Mouse (Mus musculus): ENCODE results near the gene C1ql2. TPM values are rescaled to one million over a fixed set of nuclear protein-coding genes. Genes with fewer than 3 reads are reported as not detected.

C1ql2 gene
- 1 to 10 TPM; 4.6 to 5.2 (median 4.9) TPM for total RNA-seq (2022)

- DNase-seq (ENCODE audit: low spot score in 2 of 2): peak in 1 of 2 experiments; percentile 25
Observed at GRCm38 (mm10) chr1:120340419-120341171, at the start of gene C1ql2. Gene C1ql2 (plus strand): TSS chr1:120340582.

- DNase-seq (ENCODE audit: low spot score in 2 of 2): no peak
Observed at GRCm38 (mm10) chr1:120291709-120292108, 48.7 kb upstream of the C1ql2 start.

GRCm38 (mm10) chr1:120293803-120294202, 46.6 kb upstream of the C1ql2 start:
- no peak for DNase-seq (ENCODE audit: low spot score in 2 of 2)

- DNase-seq (ENCODE audit: low spot score in 2 of 2): no peak
Observed at GRCm38 (mm10) chr1:120296936-120297335, 43.4 kb upstream of the C1ql2 start.

GRCm38 (mm10) chr1:120305801-120306200, 34.6 kb upstream of the C1ql2 start:
- no peak for DNase-seq (ENCODE audit: low spot score in 2 of 2)

- DNase-seq (ENCODE audit: low spot score in 2 of 2): no peak
Observed at GRCm38 (mm10) chr1:120321270-120322021, 18.9 kb upstream of the C1ql2 start.

GRCm38 (mm10) chr1:120323131-120323561, 17.2 kb upstream of the C1ql2 start:
- no peak for DNase-seq (ENCODE audit: low spot score in 2 of 2)

GRCm38 (mm10) chr1:120327714-120328113, 12.7 kb upstream of the C1ql2 start:
- no peak for DNase-seq (ENCODE audit: low spot score in 2 of 2)

GRCm38 (mm10) chr1:120328212-120328611, 12.2 kb upstream of the C1ql2 start:
- no peak for DNase-seq (ENCODE audit: low spot score in 2 of 2)

GRCm38 (mm10) chr1:120331841-120332240, 8.5 kb upstream of the C1ql2 start:
- DNase-seq (ENCODE audit: low spot score in 2 of 2): no peak

GRCm38 (mm10) chr1:120337970-120338369, 2.4 kb upstream of the C1ql2 start:
- DNase-seq (ENCODE audit: low spot score in 2 of 2): no peak

- DNase-seq (ENCODE audit: low spot score in 2 of 2): no peak
Observed at GRCm38 (mm10) chr1:120341172-120341675, 842 bp downstream of the C1ql2 start.

GRCm38 (mm10) chr1:120341811-120342370, 1.5 kb downstream of the C1ql2 start:
- DNase-seq (ENCODE audit: low spot score in 2 of 2): no peak

GRCm38 (mm10) chr1:120342371-120342821, 2.0 kb downstream of the C1ql2 start:
- DNase-seq (ENCODE audit: low spot score in 2 of 2): peak in 1 of 2 experiments; percentile 34

- DNase-seq (ENCODE audit: low spot score in 2 of 2): no peak
Observed at GRCm38 (mm10) chr1:120345001-120345400, 4.6 kb downstream of the C1ql2 start.

GRCm38 (mm10) chr1:120354387-120354786, 14.0 kb downstream of the C1ql2 start:
- no peak for DNase-seq (ENCODE audit: low spot score in 2 of 2)

GRCm38 (mm10) chr1:120357371-120358274, 17.2 kb downstream of the C1ql2 start:
- peak; percentile 12 to 32 for DNase-seq (ENCODE audit: low spot score in 2 of 2)

- peak in 1 of 2 experiments; percentile 8 for DNase-seq (ENCODE audit: low spot score in 2 of 2)
Observed at GRCm38 (mm10) chr1:120363638-120364037, 23.3 kb downstream of the C1ql2 start.

GRCm38 (mm10) chr1:120368138-120368537, 27.8 kb downstream of the C1ql2 start:
- DNase-seq (ENCODE audit: low spot score in 2 of 2): no peak

GRCm38 (mm10) chr1:120374131-120374530, 33.7 kb downstream of the C1ql2 start:
- DNase-seq (ENCODE audit: low spot score in 2 of 2): no peak

GRCm38 (mm10) chr1:120374832-120375231, 34.5 kb downstream of the C1ql2 start:
- no peak for DNase-seq (ENCODE audit: low spot score in 2 of 2)

Measured in left cerebral cortex, adult 8-10 months (tissue).